Mouse (Mus musculus) bone marrow macrophage, adult 2 months (primary cell): ENCODE data around the gene Matn1.

ENCODE experiments used
- CTCF ChIP-seq: IDR thresholded peaks from 2 replicates; pipeline ENCODE4 v1.5.1; 2012; ENCODE audit warnings: low read depth, mild to moderate bottlenecking, low read length, moderate library complexity
- POLR2A ChIP-seq: IDR thresholded peaks from 2 replicates; pipeline ENCODE4 v1.6.1; 2012; ENCODE audit warnings: mild to moderate bottlenecking, low read depth, low read length, borderline replicate concordance

DNA sequence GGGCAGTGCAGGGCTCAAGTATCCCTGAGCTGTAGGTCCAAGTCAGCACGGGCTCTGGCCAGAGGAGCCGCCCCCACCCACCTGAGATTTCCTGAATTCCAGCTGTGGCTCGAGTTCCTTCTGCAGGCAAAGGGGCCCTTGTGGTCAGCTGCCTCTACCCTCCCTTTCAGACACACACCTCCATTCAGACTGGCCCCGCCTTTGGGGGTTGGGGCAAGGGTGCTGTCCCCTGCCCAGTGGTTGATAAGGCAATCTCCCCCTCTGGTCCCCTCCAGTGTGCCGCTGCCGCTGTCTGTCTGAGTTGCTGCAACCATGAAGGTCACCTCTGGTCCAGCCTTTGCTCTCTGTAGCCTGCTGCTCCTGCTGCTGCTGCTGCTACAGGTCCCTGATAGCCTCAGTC, at the start of gene Matn1:
- no peak for TF ChIP-seq CTCF
- TF ChIP-seq POLR2A, result no peak
